Mouse (Mus musculus): Measurements from ENCODE around the gene Rbm19. TPM values are rescaled to one million over a fixed set of nuclear protein-coding genes. Genes with fewer than 3 reads are reported as not detected.

Gene Rbm19
- total and polyA plus RNA-seq, 3 experiments: 19.3 to 42.5 (median 25.1) TPM

- Histone ChIP-seq H3K9me3 (replicated peaks) (no peaks in the 10 kb centered on the region), H3K4me1 (ENCODE audit: insufficient read depth, low read depth, low read length) (peaks cover 72% of the 10 kb centered on the region), H3K27me3 (ENCODE audit: insufficient read depth, low read length) (no peaks in the 10 kb centered on the region), H3K4me3 (ENCODE audit: low read depth, low read length) (peak overlapping the region; percentile 60; the same call in 1 of the 2 replicates), H3K36me3 (replicated peaks) (peaks cover 90% of the 10 kb centered on the region)
- TF ChIP-seq CTCF (IDR thresholded peaks at IDR 0.05; ENCODE audit: low read depth, low read length) (no peak), TAL1 (conservative IDR thresholded peaks at IDR 0.05; ENCODE audit: low read depth, low read length) (0 out of 2 replicates have a peak, but pooled peaks have one; percentile 1)
- ATAC-seq (ENCODE audit: extremely low read depth, insufficient number of reproducible peaks, low FRiP score, poor library complexity, severe bottlenecking): peak; percentile 47
- peak; percentile 23 for DNase-seq (ENCODE audit: low spot score)
Measured at GRCm38 (mm10) chr5:120172729-120173101, 56.5 kb downstream of the Rbm19 start.

- Histone ChIP-seq H3K4me1 (ENCODE audit: insufficient read depth, low read depth, low read length) (peaks cover 64% of the 10 kb centered on the region), H3K36me3 (replicated peaks) (peaks cover 90% of the 10 kb centered on the region), H3K4me3 (ENCODE audit: low read depth, low read length) (no peak overlapping the region), H3K9me3 (replicated peaks) (no peaks in the 10 kb centered on the region), H3K27me3 (ENCODE audit: insufficient read depth, low read length) (no peaks in the 10 kb centered on the region)
- TF ChIP-seq GATA1 (IDR thresholded peaks at IDR 0.05; ENCODE audit: borderline replicate concordance, low read length) (no peak), POLR2AphosphoS5 (IDR thresholded peaks at IDR 0.05; ENCODE audit: insufficient replicate concordance, low read depth, low read length) (no peak), CTCF (IDR thresholded peaks at IDR 0.05; ENCODE audit: low read depth, low read length) (no peak), GATA2 (IDR thresholded peaks at IDR 0.05; ENCODE audit: borderline replicate concordance, low read depth, low read length) (no peak), TAL1 (conservative IDR thresholded peaks at IDR 0.05; ENCODE audit: low read depth, low read length) (no peak)
- no peak for DNase-seq (ENCODE audit: low spot score)
- no peak for ATAC-seq (ENCODE audit: extremely low read depth, insufficient number of reproducible peaks, low FRiP score, poor library complexity, severe bottlenecking)
Measured at GRCm38 (mm10) chr5:120174317-120174716, 58.1 kb downstream of the Rbm19 start.

- Histone ChIP-seq H3K27me3 (ENCODE audit: insufficient read depth, low read length) (no peaks in the 10 kb centered on the region), H3K36me3 (replicated peaks) (peaks cover 90% of the 10 kb centered on the region), H3K4me1 (ENCODE audit: insufficient read depth, low read depth, low read length) (peaks cover 61% of the 10 kb centered on the region), H3K9me3 (replicated peaks) (0 out of 2 replicates have a peak, but pooled peaks cover under 1% of the 10 kb centered on the region), H3K4me3 (ENCODE audit: low read depth, low read length) (no peak overlapping the region)
- TF ChIP-seq TAL1 (conservative IDR thresholded peaks at IDR 0.05; ENCODE audit: low read depth, low read length) (no peak), GATA1 (IDR thresholded peaks at IDR 0.05; ENCODE audit: borderline replicate concordance, low read length) (no peak)
- no peak for DNase-seq (ENCODE audit: low spot score)
- no peak for ATAC-seq (ENCODE audit: extremely low read depth, insufficient number of reproducible peaks, low FRiP score, poor library complexity, severe bottlenecking)
Measured at GRCm38 (mm10) chr5:120175217-120175616, 59.0 kb downstream of the Rbm19 start.

- H3K27me3 ChIP-seq (ENCODE audit: insufficient read depth, low read length): no peaks in the 10 kb centered on the region
- ATAC-seq (ENCODE audit: extremely low read depth, insufficient number of reproducible peaks, low FRiP score, poor library complexity, severe bottlenecking) (no peak), DNase-seq (ENCODE audit: low spot score) (no peak)
- TF ChIP-seq GATA2 (IDR thresholded peaks at IDR 0.05; ENCODE audit: borderline replicate concordance, low read depth, low read length) (no peak), GATA1 (IDR thresholded peaks at IDR 0.05; ENCODE audit: borderline replicate concordance, low read length) (no peak), POLR2AphosphoS5 (IDR thresholded peaks at IDR 0.05; ENCODE audit: insufficient replicate concordance, low read depth, low read length) (no peak), CTCF (IDR thresholded peaks at IDR 0.05; ENCODE audit: low read depth, low read length) (no peak), TAL1 (conservative IDR thresholded peaks at IDR 0.05; ENCODE audit: low read depth, low read length) (no peak)
- H3K36me3 ChIP-seq (replicated peaks): peaks cover 90% of the 10 kb centered on the region
- no peak overlapping the region for H3K4me3 ChIP-seq (ENCODE audit: low read depth, low read length)
- 0 out of 2 replicates have a peak, but pooled peaks cover 2% of the 10 kb centered on the region for H3K9me3 ChIP-seq (replicated peaks)
- peaks cover 49% of the 10 kb centered on the region for H3K4me1 ChIP-seq (ENCODE audit: insufficient read depth, low read depth, low read length)
Measured at GRCm38 (mm10) chr5:120176246-120177065, 60.2 kb downstream of the Rbm19 start.

- DNase-seq (ENCODE audit: low spot score): no peak
- ATAC-seq (ENCODE audit: extremely low read depth, insufficient number of reproducible peaks, low FRiP score, poor library complexity, severe bottlenecking): no peak
- Histone ChIP-seq H3K36me3 (replicated peaks) (peaks cover 90% of the 10 kb centered on the region), H3K4me3 (ENCODE audit: low read depth, low read length) (no peak overlapping the region), H3K27me3 (ENCODE audit: insufficient read depth, low read length) (no peaks in the 10 kb centered on the region), H3K9me3 (replicated peaks) (0 out of 2 replicates have a peak, but pooled peaks cover 2% of the 10 kb centered on the region), H3K4me1 (ENCODE audit: insufficient read depth, low read depth, low read length) (peaks cover 44% of the 10 kb centered on the region)
- TF ChIP-seq GATA1 (IDR thresholded peaks at IDR 0.05; ENCODE audit: borderline replicate concordance, low read length): no peak
- TF ChIP-seq CTCF (IDR thresholded peaks at IDR 0.05; ENCODE audit: low read depth, low read length): no peak
- no peak for TF ChIP-seq GATA2 (IDR thresholded peaks at IDR 0.05; ENCODE audit: borderline replicate concordance, low read depth, low read length)
- TF ChIP-seq TAL1 (conservative IDR thresholded peaks at IDR 0.05; ENCODE audit: low read depth, low read length): no peak
- no peak for TF ChIP-seq POLR2AphosphoS5 (IDR thresholded peaks at IDR 0.05; ENCODE audit: insufficient replicate concordance, low read depth, low read length)
Measured at GRCm38 (mm10) chr5:120177066-120177340, 60.7 kb downstream of the Rbm19 start.

GRCm38 (mm10) chr5:120180102-120180501 lies 63.8 kb downstream of the Rbm19 start:
- DNase-seq (ENCODE audit: low spot score) (no peak), ATAC-seq (ENCODE audit: extremely low read depth, insufficient number of reproducible peaks, low FRiP score, poor library complexity, severe bottlenecking) (no peak)
- Histone ChIP-seq H3K36me3 (replicated peaks) (peaks cover 98% of the 10 kb centered on the region), H3K4me3 (ENCODE audit: low read depth, low read length) (no peak overlapping the region), H3K9me3 (replicated peaks) (0 out of 2 replicates have a peak, but pooled peaks cover 2% of the 10 kb centered on the region), H3K27me3 (ENCODE audit: insufficient read depth, low read length) (no peaks in the 10 kb centered on the region), H3K4me1 (ENCODE audit: insufficient read depth, low read depth, low read length) (peaks cover 30% of the 10 kb centered on the region)
- TF ChIP-seq POLR2AphosphoS5 (IDR thresholded peaks at IDR 0.05; ENCODE audit: insufficient replicate concordance, low read depth, low read length): no peak
- no peak for TF ChIP-seq GATA1 (IDR thresholded peaks at IDR 0.05; ENCODE audit: borderline replicate concordance, low read length)
- no peak for TF ChIP-seq TAL1 (conservative IDR thresholded peaks at IDR 0.05; ENCODE audit: low read depth, low read length)
